Comparison of ENCODE assay signal across 26 mouse cellular contexts in genomic region chr19:26772051-26772583, GRCm38 (mm10).
DNase-seq lines count a peak whose midpoint lies in the region; ATAC-seq lines count a peak whose summit lies in the region.
"Had no signal": no experiment of that assay in that cellular context is flagged by ENCODE, and none has a peak within 500 bp of the region (broad histone marks: within the 10 kb centered on the region; RNA-seq: fewer than 3 reads in every experiment).

No protein-coding gene starts in this region.

- peaks cover 32% of the 10 kb centered on the region for H3K4me1 ChIP-seq in forebrain, embryonic 10.5 days
- peaks cover 24% of the 10 kb centered on the region for H3K4me1 ChIP-seq in forebrain, embryonic 14.5 days (ENCODE audit: control insufficient read depth, insufficient read depth, low read length)
- H3K4me1 ChIP-seq in hindbrain, embryonic 14.5 days (replicated peaks; ENCODE audit: control insufficient read depth, insufficient read depth, low read length), result peaks cover 23% of the 10 kb centered on the region
- H3K4me1 ChIP-seq in hindbrain, embryonic 16.5 days (ENCODE audit: control insufficient read depth, insufficient read depth, low read depth, low read length), result peaks cover 24% of the 10 kb centered on the region
- peaks cover 31% of the 10 kb centered on the region for H3K4me1 ChIP-seq in neural tube, embryonic 13.5 days (replicated peaks)
- H3K4me1 ChIP-seq: liver, embryonic 12.5 days; stomach, embryonic 15.5 days had no signal

- WGBS in forebrain, embryonic 10.5 days, result 98% methylated on average over 11 of the region's 11 CpGs
- 99% methylated on average over 11 of the region's 11 CpGs for WGBS in forebrain, embryonic 14.5 days
- 95% methylated on average over 11 of the region's 11 CpGs for WGBS in hindbrain, embryonic 14.5 days
- WGBS in hindbrain, embryonic 16.5 days, result 96% methylated on average over 11 of the region's 11 CpGs
- 96% methylated on average over 11 of the region's 11 CpGs for WGBS in neural tube, embryonic 13.5 days

- H3K9ac ChIP-seq in forebrain, embryonic 14.5 days (ENCODE audit: low read length), result no peak overlapping the region
- no peak overlapping the region for H3K9ac ChIP-seq in hindbrain, embryonic 14.5 days
- no peak overlapping the region for H3K9ac ChIP-seq in hindbrain, embryonic 16.5 days (ENCODE audit: low read depth, low read length)
- no peak overlapping the region for H3K9ac ChIP-seq in neural tube, embryonic 13.5 days
- H3K9ac ChIP-seq: embryonic facial prominence, embryonic 12.5 days; kidney, embryonic 15.5 days; limb, embryonic 12.5 days; liver, embryonic 12.5 days; stomach, embryonic 15.5 days had no signal

- no peaks in the 10 kb centered on the region for H3K9me3 ChIP-seq in forebrain, embryonic 10.5 days
- no peaks in the 10 kb centered on the region for H3K9me3 ChIP-seq in forebrain, embryonic 14.5 days (replicated peaks; ENCODE audit: control insufficient read depth, low read length)
- no peaks in the 10 kb centered on the region for H3K9me3 ChIP-seq in hindbrain, embryonic 14.5 days (ENCODE audit: control insufficient read depth, low read length)
- H3K9me3 ChIP-seq in hindbrain, embryonic 16.5 days (ENCODE audit: control insufficient read depth, low read length), result no peaks in the 10 kb centered on the region
- H3K9me3 ChIP-seq in neural tube, embryonic 13.5 days, result no peaks in the 10 kb centered on the region
- H3K9me3 ChIP-seq: kidney, embryonic 15.5 days; limb, embryonic 12.5 days; liver, embryonic 12.5 days; megakaryocyte, embryonic 14.5 days; stomach, embryonic 15.5 days had no signal

- ATAC-seq in forebrain, embryonic 14.5 days, result no peak
- ATAC-seq in hindbrain, embryonic 14.5 days (ENCODE audit: low FRiP score), result no peak
- ATAC-seq in hindbrain, embryonic 16.5 days, result no peak
- no peak for ATAC-seq in neural tube, embryonic 13.5 days (ENCODE audit: low read depth)
- ATAC-seq: liver, embryonic 12.5 days had no signal

- peaks cover 59% of the 10 kb centered on the region for H3K36me3 ChIP-seq in forebrain, embryonic 10.5 days (replicated peaks)
- peaks cover 53% of the 10 kb centered on the region for H3K36me3 ChIP-seq in forebrain, embryonic 14.5 days (ENCODE audit: control insufficient read depth, insufficient read depth, low read length)
- peaks cover 47% of the 10 kb centered on the region for H3K36me3 ChIP-seq in hindbrain, embryonic 14.5 days (replicated peaks; ENCODE audit: control insufficient read depth, insufficient read depth)
- H3K36me3 ChIP-seq in hindbrain, embryonic 16.5 days (ENCODE audit: control insufficient read depth, insufficient read depth, low read length), result peaks cover 12% of the 10 kb centered on the region
- peaks cover 44% of the 10 kb centered on the region for H3K36me3 ChIP-seq in neural tube, embryonic 13.5 days

- H3K4me3 ChIP-seq in forebrain, embryonic 10.5 days, result no peak overlapping the region
- no peak overlapping the region for H3K4me3 ChIP-seq in forebrain, embryonic 14.5 days (ENCODE audit: low read depth, low read length)
- H3K4me3 ChIP-seq in hindbrain, embryonic 14.5 days (replicated peaks; ENCODE audit: low read length), result no peak overlapping the region
- H3K4me3 ChIP-seq in hindbrain, embryonic 16.5 days (ENCODE audit: low read length), result no peak overlapping the region
- no peak overlapping the region for H3K4me3 ChIP-seq in neural tube, embryonic 13.5 days
- H3K4me3 ChIP-seq: embryonic facial prominence, embryonic 12.5 days; erythroblast, embryonic 14.5 days; gastrocnemius, adult 2 months; kidney, embryonic 15.5 days; limb, embryonic 12.5 days; liver, embryonic 12.5 days; megakaryocyte, embryonic 14.5 days; myocyte; stomach, embryonic 15.5 days had no signal

- no peak for DNase-seq in forebrain, embryonic 10.5 days (ENCODE audit: extremely low spot score, low spot score)
- no peak for DNase-seq in forebrain, embryonic 14.5 days (ENCODE audit: low spot score)
- no peak for DNase-seq in hindbrain, embryonic 14.5 days (ENCODE audit: low spot score)
- DNase-seq in neural tube, embryonic 10.5 days (ENCODE audit: extremely low spot score, low spot score), result no peak
- no peak for DNase-seq in urinary bladder, adult 18-20 months (ENCODE audit: low spot score in 2 of 2)
- DNase-seq: adrenal gland, postnatal 10 days; cerebellum, adult 2 months; cerebellum, postnatal 25 days; gastrocnemius, adult 2 months; kidney, adult 11 months; kidney, postnatal 36 days; layer of hippocampus, postnatal 36 days; lung, adult 2 months; lung, postnatal 36 days; thymus, postnatal 25 days had no signal

- no peaks in the 10 kb centered on the region for H3K27me3 ChIP-seq in forebrain, embryonic 10.5 days (ENCODE audit: poor library complexity, severe bottlenecking)
- H3K27me3 ChIP-seq in forebrain, embryonic 14.5 days (replicated peaks; ENCODE audit: control insufficient read depth, insufficient read depth, low read length), result no peaks in the 10 kb centered on the region
- no peaks in the 10 kb centered on the region for H3K27me3 ChIP-seq in hindbrain, embryonic 14.5 days (ENCODE audit: control insufficient read depth, insufficient read depth, low read length)
- no peaks in the 10 kb centered on the region for H3K27me3 ChIP-seq in hindbrain, embryonic 16.5 days (replicated peaks; ENCODE audit: control insufficient read depth, insufficient read depth, low read length)
- H3K27me3 ChIP-seq in neural tube, embryonic 13.5 days, result no peaks in the 10 kb centered on the region
- H3K27me3 ChIP-seq: embryonic facial prominence, embryonic 12.5 days; kidney, embryonic 15.5 days; limb, embryonic 12.5 days; liver, embryonic 12.5 days; megakaryocyte, embryonic 14.5 days; stomach, embryonic 15.5 days had no signal

- no peak overlapping the region for H3K4me2 ChIP-seq in forebrain, embryonic 14.5 days (ENCODE audit: low read length)
- H3K4me2 ChIP-seq in hindbrain, embryonic 14.5 days (replicated peaks), result no peak overlapping the region
- no peak overlapping the region for H3K4me2 ChIP-seq in hindbrain, embryonic 16.5 days (ENCODE audit: low read length)
- no peak overlapping the region for H3K4me2 ChIP-seq in neural tube, embryonic 13.5 days
- H3K4me2 ChIP-seq: embryonic facial prominence, embryonic 12.5 days; heart, embryonic 11.5 days; kidney, embryonic 15.5 days; limb, embryonic 12.5 days; liver, embryonic 12.5 days; stomach, embryonic 15.5 days had no signal

- H3K27ac ChIP-seq in forebrain, embryonic 10.5 days, result 0 out of 2 replicates have a peak overlapping the region, but pooled peaks have one; percentile 44
- no peak overlapping the region; the same call in 1 of the 2 replicates for H3K27ac ChIP-seq in forebrain, embryonic 14.5 days (ENCODE audit: low read depth, low read length)
- peak overlapping the region; percentile 99; the same call in 1 of the 2 replicates for H3K27ac ChIP-seq in hindbrain, embryonic 14.5 days
- no peak overlapping the region; the same call in 1 of the 2 replicates for H3K27ac ChIP-seq in hindbrain, embryonic 16.5 days (ENCODE audit: low read depth, low read length)
- H3K27ac ChIP-seq in neural tube, embryonic 13.5 days (replicated peaks), result peak overlapping the region; percentile 95; the same call in 1 of the 2 replicates
- H3K27ac ChIP-seq: gastrocnemius, adult 2 months; kidney, embryonic 15.5 days; limb, embryonic 12.5 days; liver, embryonic 12.5 days; stomach, embryonic 15.5 days had no signal

Comparison
In these comparisons a context has a peak if more than half of its experiments do, and no peak if none do; other contexts are left out.
1. H3K27ac ChIP-seq: peak in forebrain, embryonic 10.5 days (single experiment), hindbrain, embryonic 14.5 days (single experiment) and neural tube, embryonic 13.5 days (single experiment); none in forebrain, embryonic 14.5 days (single experiment) and hindbrain, embryonic 16.5 days (single experiment).